Mouse (Mus musculus) limb, embryonic 12.5 days (tissue): ENCODE measurements at regions not wholly inside any gene's neighbourhood (a gene's known extent, or its start where the extent isn't known, plus 50 kb on each side); places are given as distances from the start of the nearest gene placed in this dataset.

Experiments used
- ATAC-seq: fragments of 200-750 bp; cut with Nextera tagmentation; 2 replicates; pipeline ENCODE4 v1.8.0; 2017; ENCODE audit warnings: low read depth, moderate TSS enrichment; ENCODE audit not compliant: insufficient number of reproducible peaks, insufficient read depth, low FRiP score, low TSS enrichment
- H3K27ac ChIP-seq: fragments of 300-500 bp; sonication (generic); 2 replicates; pipeline ENCODE4 v1.5.1; 2016; ENCODE audit warnings: mild to moderate bottlenecking, moderate library complexity
- H3K27me3 ChIP-seq: fragments of 300-500 bp; sonication (generic); 2 replicates; pipeline ENCODE4 v1.6.1; 2016; ENCODE audit warnings: mild to moderate bottlenecking, moderate library complexity
- H3K36me3 ChIP-seq: fragments of 300-500 bp; sonication (generic); 2 replicates; pipeline ENCODE4 v1.6.1; 2016; ENCODE audit warnings: mild to moderate bottlenecking, moderate library complexity
- H3K4me1 ChIP-seq: fragments of 300-500 bp; sonication (generic); replicated peaks from 2 replicates; pipeline ENCODE4 v1.6.1; 2016
- H3K4me2 ChIP-seq: fragments of 300-500 bp; sonication (generic); 2 replicates; pipeline ENCODE4 v1.6.1; 2016; ENCODE audit warnings: mild to moderate bottlenecking, moderate library complexity
- H3K4me3 ChIP-seq: fragments of 300-500 bp; sonication (generic); replicated peaks from 2 replicates; pipeline ENCODE4 v1.5.1; 2016; ENCODE audit warnings: mild to moderate bottlenecking
- H3K9ac ChIP-seq: fragments of 300-500 bp; sonication (generic); replicated peaks from 2 replicates; pipeline ENCODE4 v1.6.1; 2016; ENCODE audit warnings: mild to moderate bottlenecking, moderate library complexity
- H3K9me3 ChIP-seq: fragments of 300-500 bp; sonication (generic); 2 replicates; pipeline ENCODE4 v1.6.1; 2016; ENCODE audit warnings: mild to moderate bottlenecking, moderate library complexity
- WGBS: fragments of 180-500 bp; shearing (Covaris S2); methylation state at CpG from one replicate; pipeline ENCODE4 v1.1.7; 2016; 5-methylcytosine and 5-hydroxymethylcytosine counted together

DNA sequence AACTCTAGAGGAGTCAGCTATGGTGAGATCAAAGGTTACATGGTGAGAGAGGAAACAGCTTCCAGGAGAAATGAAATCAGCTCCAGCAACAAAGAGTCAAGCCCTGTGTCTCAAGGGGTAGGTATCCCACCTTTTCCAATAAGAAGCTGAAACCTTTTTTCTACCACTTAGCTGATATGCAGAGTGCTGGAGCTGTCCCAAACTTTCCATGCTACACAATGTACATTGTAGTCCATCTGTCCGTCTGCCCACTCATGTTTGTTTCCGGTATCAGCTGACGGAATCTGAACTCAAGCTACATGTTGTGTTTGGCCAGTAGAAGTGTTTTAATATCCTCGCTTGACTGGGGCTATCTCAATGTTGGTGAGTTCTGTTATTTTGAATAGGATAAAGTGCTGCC, 83.6 kb upstream of the Ngf start:
- Histone ChIP-seq H3K9me3 (no peaks in the 10 kb centered on the region), H3K27me3 (no peaks in the 10 kb centered on the region), H3K4me1 (no peaks in the 10 kb centered on the region), H3K27ac (no peak overlapping the region), H3K36me3 (no peaks in the 10 kb centered on the region), H3K4me2 (no peak overlapping the region), H3K4me3 (no peak overlapping the region), H3K9ac (no peak overlapping the region)
- no peak for ATAC-seq
- 92% methylated on average over 4 of the region's 4 CpGs for WGBS

DNA sequence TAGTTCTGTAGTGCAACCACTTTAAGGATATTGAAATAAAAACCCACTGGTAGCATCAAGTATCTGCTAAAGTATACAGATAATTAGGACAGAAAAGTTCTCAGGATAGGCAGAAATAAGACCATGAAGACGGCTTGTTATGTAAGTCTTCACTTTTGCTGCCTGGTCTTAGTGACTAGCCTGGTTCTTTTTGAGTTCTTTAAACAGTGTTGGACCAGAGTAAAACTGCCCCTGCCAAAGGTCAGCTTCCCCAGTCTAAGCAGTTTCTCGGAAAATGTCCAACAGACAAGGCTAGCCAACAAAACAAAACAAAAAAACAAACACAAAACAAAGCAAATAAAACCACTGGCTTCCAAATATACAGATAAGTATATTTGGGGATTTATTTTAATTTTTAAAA, 85.1 kb upstream of the Ngf start:
- no peak overlapping the region for H3K9ac ChIP-seq
- no peak overlapping the region for H3K27ac ChIP-seq
- WGBS = 81% methylated on average over 2 of the region's 2 CpGs
- no peaks in the 10 kb centered on the region for H3K4me1 ChIP-seq
- ATAC-seq = no peak
- H3K9me3 ChIP-seq = no peaks in the 10 kb centered on the region
- no peaks in the 10 kb centered on the region for H3K36me3 ChIP-seq
- H3K4me3 ChIP-seq = no peak overlapping the region
- no peaks in the 10 kb centered on the region for H3K27me3 ChIP-seq
- H3K4me2 ChIP-seq = no peak overlapping the region

DNA sequence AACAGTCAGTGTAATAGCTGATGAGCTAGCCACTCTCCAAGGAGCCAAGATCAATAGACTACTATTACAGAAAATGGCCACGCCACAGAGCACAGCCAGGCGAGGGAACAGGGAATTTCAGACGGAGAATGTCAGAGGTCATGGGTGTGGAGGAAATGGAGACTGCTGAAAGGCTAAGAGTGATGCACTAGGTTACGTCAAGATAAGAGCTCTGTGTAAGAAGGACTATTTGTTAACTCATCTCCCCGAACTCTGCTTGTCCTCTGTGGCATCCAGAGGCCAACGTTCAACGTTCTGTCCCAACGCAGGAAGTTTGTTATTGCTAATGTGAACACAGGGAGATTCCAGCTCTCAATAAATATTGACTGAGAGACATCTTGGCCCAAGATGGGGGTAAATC, 86.0 kb upstream of the Ngf start:
- no peaks in the 10 kb centered on the region for H3K36me3 ChIP-seq
- no peak overlapping the region for H3K9ac ChIP-seq
- H3K4me1 ChIP-seq = no peaks in the 10 kb centered on the region
- 80% methylated on average over 8 of the region's 8 CpGs for WGBS
- no peaks in the 10 kb centered on the region for H3K9me3 ChIP-seq
- H3K27ac ChIP-seq = no peak overlapping the region
- no peak overlapping the region for H3K4me3 ChIP-seq
- ATAC-seq = no peak
- H3K4me2 ChIP-seq = no peak overlapping the region
- H3K27me3 ChIP-seq = no peaks in the 10 kb centered on the region

DNA sequence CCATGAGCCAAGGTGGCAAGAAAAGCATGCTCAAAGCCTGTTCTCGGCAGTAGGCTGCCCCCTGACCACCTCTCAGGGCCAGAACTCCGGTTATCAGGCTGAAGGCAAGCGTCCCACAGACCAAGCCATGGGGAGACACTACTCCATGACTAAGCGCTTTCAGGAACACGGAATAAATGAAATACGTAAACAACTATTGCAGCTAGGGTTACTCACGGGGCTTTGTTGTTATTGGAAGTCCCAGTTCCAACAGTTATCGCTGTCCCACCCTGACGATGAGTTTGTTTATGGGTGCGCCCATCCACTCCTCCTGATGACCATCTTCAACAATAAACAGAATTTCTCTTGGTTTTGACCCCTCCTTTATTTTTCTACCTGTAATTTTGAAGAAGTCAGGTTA, 88.0 kb upstream of the Ngf start:
- no peaks in the 10 kb centered on the region for H3K36me3 ChIP-seq
- no peak overlapping the region for H3K4me3 ChIP-seq
- H3K9ac ChIP-seq = no peak overlapping the region
- no peaks in the 10 kb centered on the region for H3K27me3 ChIP-seq
- WGBS = 92% methylated on average over 10 of the region's 10 CpGs
- no peak overlapping the region for H3K4me2 ChIP-seq
- no peak for ATAC-seq
- no peaks in the 10 kb centered on the region for H3K9me3 ChIP-seq
- H3K4me1 ChIP-seq = no peaks in the 10 kb centered on the region
- H3K27ac ChIP-seq = no peak overlapping the region

DNA sequence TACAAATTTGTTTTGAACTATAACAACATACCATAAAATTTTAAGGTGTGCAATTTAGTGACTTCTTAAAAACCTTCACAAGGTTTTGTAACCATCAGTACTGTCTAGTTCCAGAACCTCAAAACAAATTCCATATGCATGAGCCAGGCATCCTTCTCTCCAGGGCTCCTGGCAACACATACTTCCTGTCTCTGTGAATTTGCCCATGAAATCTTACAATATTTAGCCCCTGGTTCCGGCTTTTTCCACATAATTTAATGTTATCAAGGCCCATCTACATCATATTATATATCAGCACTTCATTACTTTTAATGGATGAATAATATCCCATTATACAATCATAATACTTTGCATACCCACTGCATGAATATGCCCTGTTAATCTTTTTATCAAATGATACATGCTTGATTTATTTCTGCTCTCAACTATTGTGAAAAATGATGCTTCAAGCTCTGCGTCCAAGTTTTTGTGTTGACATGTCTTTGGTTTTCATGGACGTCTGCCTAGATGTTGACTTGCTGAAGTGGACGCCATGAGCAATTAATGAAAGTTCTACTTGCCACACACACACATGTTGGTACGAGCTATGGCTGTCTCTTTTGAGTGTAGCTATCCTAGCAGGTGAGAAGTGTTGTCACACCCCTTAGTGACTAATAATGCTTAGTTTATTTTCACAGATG, 95.2 kb upstream of the Ngf start:
- ATAC-seq = no peak
- Histone ChIP-seq H3K9me3 (no peaks in the 10 kb centered on the region), H3K27ac (no peak overlapping the region), H3K4me2 (no peak overlapping the region), H3K27me3 (no peaks in the 10 kb centered on the region), H3K9ac (no peak overlapping the region), H3K36me3 (no peaks in the 10 kb centered on the region), H3K4me1 (no peaks in the 10 kb centered on the region), H3K4me3 (no peak overlapping the region)
- WGBS = 85% methylated on average over 5 of the region's 5 CpGs

DNA sequence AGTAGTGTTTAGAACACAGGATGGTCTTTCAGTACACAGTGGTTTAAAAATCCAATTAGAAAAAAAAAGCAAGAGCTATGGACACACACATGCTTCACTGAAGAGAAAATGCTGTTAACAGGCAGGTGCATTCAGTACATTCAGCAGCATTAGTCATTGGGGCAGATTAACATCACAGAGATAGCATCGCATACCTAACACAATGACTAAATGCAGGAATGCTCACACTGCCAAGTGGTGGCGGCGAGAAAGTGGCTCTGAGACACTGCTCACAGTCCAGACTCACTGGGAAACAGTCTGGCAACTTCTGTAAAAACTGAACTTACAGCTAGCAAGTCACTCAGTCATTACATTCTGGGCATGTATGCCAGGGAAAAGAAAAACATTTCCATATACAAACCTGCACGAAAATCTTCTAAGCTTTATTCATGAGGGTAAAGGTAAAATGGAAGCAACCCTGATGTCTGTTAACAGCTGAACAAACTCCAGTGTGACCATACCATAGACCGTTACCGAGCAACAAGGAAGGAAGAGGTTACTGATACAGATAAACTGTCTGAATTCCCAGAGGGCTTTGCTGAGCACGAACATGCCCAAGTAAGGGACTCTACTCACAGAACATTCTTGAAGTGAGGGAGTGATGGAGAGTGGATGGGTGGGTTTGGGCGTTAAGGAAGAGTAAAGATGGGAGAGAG, 97.4 kb upstream of the Ngf start:
- no peak overlapping the region for H3K9ac ChIP-seq
- H3K27ac ChIP-seq = no peak overlapping the region
- ATAC-seq = no peak
- H3K4me2 ChIP-seq = no peak overlapping the region
- H3K27me3 ChIP-seq = no peaks in the 10 kb centered on the region
- no peaks in the 10 kb centered on the region for H3K4me1 ChIP-seq
- WGBS = 83% methylated on average over 8 of the region's 8 CpGs
- H3K36me3 ChIP-seq = no peaks in the 10 kb centered on the region
- no peak overlapping the region for H3K4me3 ChIP-seq
- no peaks in the 10 kb centered on the region for H3K9me3 ChIP-seq

DNA sequence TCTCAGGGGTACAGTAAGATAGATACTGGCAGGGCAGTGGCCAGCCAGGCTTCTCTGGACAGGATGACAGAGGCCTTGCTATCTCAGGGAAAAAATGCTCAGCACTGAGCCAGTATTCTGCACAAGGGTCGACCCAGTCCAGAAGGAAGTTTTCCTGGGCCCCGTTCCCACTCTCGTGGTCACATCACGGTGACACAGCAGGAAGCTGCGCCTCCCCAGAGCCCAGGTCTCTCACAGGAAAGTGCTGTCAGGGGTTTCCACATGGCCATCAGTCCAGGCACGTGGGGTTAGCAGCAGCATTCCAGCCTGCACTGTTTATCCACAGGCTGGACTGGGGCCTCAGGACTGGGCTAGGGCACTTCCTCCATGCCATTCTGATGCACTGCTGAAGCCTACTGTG, 103.5 kb upstream of the Ngf start:
- Histone ChIP-seq H3K27me3 (no peaks in the 10 kb centered on the region; the same call in 1 of the 2 replicates), H3K4me2 (no peak overlapping the region), H3K9ac (no peak overlapping the region), H3K36me3 (no peaks in the 10 kb centered on the region), H3K4me1 (no peaks in the 10 kb centered on the region), H3K4me3 (no peak overlapping the region), H3K9me3 (no peaks in the 10 kb centered on the region), H3K27ac (no peak overlapping the region)
- WGBS = 58% methylated on average over 6 of the region's 6 CpGs
- no peak for ATAC-seq

DNA sequence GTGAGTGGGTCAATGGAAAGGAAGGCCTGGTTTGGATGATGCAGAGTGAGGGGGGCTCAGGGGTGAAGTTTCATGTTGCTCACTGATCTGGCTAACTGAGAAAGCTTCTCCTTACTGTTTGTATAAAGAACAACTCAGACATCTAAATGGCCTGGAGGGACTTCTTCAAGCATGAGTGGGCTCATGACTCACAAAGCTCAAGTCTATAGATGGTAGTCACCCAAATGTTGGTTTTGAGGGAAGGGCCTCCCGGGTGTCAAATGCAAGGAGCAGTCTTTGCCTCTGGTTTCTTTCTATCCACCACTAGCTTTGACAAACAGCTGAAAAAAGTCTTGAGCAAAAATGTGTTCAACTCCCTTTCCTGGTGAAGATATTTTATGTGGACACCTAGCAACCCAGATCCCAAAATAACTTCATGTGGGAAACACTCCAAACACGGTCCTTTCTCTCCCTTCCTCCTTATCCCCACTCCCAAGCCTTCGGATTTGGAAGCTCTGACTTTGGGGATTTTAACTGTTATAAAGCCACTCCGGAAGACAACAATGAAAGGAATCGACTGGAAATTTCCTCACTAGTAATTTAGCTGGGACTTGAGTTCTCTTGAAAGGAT, 105.3 kb upstream of the Ngf start:
- no peaks in the 10 kb centered on the region for H3K9me3 ChIP-seq
- H3K4me1 ChIP-seq = no peaks in the 10 kb centered on the region
- H3K4me2 ChIP-seq = no peak overlapping the region
- no peak overlapping the region for H3K4me3 ChIP-seq
- ATAC-seq = no peak
- no peak overlapping the region for H3K27ac ChIP-seq
- H3K9ac ChIP-seq = no peak overlapping the region
- H3K36me3 ChIP-seq = no peaks in the 10 kb centered on the region
- H3K27me3 ChIP-seq = no peaks in the 10 kb centered on the region; the same call in 1 of the 2 replicates
- WGBS = 90% methylated on average over 5 of the region's 5 CpGs

DNA sequence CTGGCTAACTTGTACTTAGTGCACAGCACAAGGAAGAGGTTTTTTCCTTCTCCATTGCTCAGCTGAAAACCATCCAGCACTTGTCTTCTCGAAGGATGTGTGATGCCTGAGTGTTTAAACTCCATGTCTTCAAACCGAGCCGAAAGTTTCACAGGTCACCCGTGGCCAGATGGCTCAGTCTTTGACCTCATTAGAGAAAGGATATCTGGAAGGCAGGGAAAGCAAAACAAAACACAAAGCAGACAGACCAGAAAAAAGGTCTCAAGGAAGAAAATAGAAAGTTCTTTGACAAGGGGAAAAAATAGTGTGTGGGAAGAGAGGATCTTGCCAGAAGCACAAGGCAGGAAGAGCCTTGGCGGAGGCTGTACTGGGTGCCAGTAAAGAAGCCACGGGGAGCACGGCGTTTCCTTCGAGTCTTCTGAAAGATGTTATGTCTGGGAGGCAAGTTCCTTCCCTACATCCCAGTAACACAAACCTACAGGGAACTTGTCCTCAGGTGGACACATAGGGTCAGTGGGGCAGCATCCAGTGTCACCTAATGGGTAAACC, 108.9 kb upstream of the Ngf start:
- ATAC-seq = no peak
- Histone ChIP-seq H3K27me3 (no peaks in the 10 kb centered on the region), H3K27ac (no peak overlapping the region), H3K9me3 (no peaks in the 10 kb centered on the region), H3K9ac (no peak overlapping the region), H3K4me2 (no peak overlapping the region), H3K4me1 (no peaks in the 10 kb centered on the region; the same call in 1 of the 2 replicates), H3K4me3 (no peak overlapping the region), H3K36me3 (no peaks in the 10 kb centered on the region)
- WGBS = 80% methylated on average over 9 of the region's 9 CpGs

DNA sequence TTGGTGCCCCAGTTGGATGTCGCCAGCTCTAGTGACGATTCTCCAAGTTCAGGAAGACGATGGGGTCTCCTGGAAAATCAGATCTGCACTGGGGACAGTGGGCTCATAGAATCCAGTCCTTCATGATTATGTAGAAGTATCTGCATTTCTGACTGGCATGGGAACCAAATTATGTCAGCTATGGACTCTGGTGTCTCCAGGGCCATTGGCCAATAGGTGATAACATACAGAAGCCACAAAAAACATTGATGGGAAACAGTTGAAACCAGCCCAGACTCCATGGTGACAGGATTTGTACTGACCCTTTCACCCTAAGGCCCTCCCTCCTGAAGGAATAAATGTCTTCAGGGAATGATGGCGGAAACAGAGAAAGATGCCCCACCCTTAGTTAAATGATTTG, 110.9 kb upstream of the Ngf start:
- 86% methylated on average over 4 of the region's 4 CpGs for WGBS
- H3K9me3 ChIP-seq = no peaks in the 10 kb centered on the region
- H3K9ac ChIP-seq = no peak overlapping the region
- no peak for ATAC-seq
- no peaks in the 10 kb centered on the region; the same call in 1 of the 2 replicates for H3K4me1 ChIP-seq
- H3K27ac ChIP-seq = no peak overlapping the region
- no peaks in the 10 kb centered on the region for H3K27me3 ChIP-seq
- no peak overlapping the region for H3K4me3 ChIP-seq
- no peak overlapping the region for H3K4me2 ChIP-seq
- no peaks in the 10 kb centered on the region for H3K36me3 ChIP-seq

DNA sequence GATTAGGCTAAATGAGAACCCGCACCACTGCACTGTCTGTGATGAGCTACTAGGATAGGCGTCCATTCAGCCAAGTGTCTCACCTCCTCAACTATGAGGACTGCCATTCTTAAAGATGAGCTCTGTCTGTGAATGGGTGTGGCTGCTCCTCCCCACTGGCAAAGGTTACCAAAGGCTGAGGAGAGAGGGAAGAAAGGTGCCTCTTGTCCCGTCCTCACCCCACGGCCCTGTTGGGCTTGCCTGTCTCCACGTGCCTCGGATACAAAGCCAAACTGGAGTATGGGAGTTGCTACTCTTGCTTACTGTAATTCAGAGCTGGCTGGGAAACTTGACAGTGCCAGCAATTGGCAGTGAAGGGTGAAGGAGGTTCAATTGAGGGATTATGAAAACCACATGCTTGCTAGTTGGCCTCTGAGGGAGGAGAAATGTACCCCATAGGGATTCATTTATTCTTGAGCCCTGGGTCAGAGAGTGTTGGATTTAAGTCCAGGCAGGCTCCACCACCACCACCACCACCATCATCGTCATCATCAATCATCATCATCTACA, 112.6 kb upstream of the Ngf start:
- no peaks in the 10 kb centered on the region; the same call in 1 of the 2 replicates for H3K4me1 ChIP-seq
- H3K36me3 ChIP-seq = no peaks in the 10 kb centered on the region
- no peak for ATAC-seq
- 65% methylated on average over 7 of the region's 7 CpGs for WGBS
- no peak overlapping the region for H3K27ac ChIP-seq
- H3K4me2 ChIP-seq = no peak overlapping the region
- H3K9me3 ChIP-seq = no peaks in the 10 kb centered on the region
- H3K4me3 ChIP-seq = no peak overlapping the region
- H3K9ac ChIP-seq = no peak overlapping the region
- no peaks in the 10 kb centered on the region for H3K27me3 ChIP-seq
